Mouse (Mus musculus) limb, embryonic 10.5 days (tissue): ENCODE data around the gene Ppie. TPM values are rescaled to one million over a fixed set of nuclear protein-coding genes. Genes with fewer than 3 reads are reported as not detected.
"Not testable (repeated sequence)": the region's sequence is repeated elsewhere in the genome, so short reads cannot be mapped to it uniquely, and the experiment has no call there.

Experiments used
- DNase-seq: peaks from one replicate; pipeline ENCODE4 v3.0.0-alpha.2; 2017; ENCODE audit warnings: low spot score
- H3K27ac ChIP-seq: fragments of 300-500 bp; sonication (generic); 2 replicates; pipeline ENCODE4 v1.5.1; 2016; ENCODE audit warnings: mild to moderate bottlenecking
- H3K27me3 ChIP-seq: fragments of 300-500 bp; sonication (generic); 2 replicates; pipeline ENCODE4 v1.6.1; 2016; ENCODE audit warnings: low read depth, mild to moderate bottlenecking; ENCODE audit not compliant: poor library complexity, severe bottlenecking
- H3K36me3 ChIP-seq: fragments of 300-500 bp; sonication (generic); 2 replicates; pipeline ENCODE4 v1.6.1; 2016; ENCODE audit warnings: mild to moderate bottlenecking, moderate library complexity
- H3K4me1 ChIP-seq: fragments of 300-500 bp; sonication (generic); 2 replicates; pipeline ENCODE4 v1.6.1; 2016
- H3K4me3 ChIP-seq: fragments of 300-500 bp; sonication (generic); 2 replicates; pipeline ENCODE4 v1.5.1; 2016; ENCODE audit warnings: mild to moderate bottlenecking, moderate library complexity
- H3K9me3 ChIP-seq: fragments of 300-500 bp; sonication (generic); replicated peaks from 2 replicates; pipeline ENCODE4 v1.6.1; 2016; ENCODE audit warnings: mild to moderate bottlenecking
- WGBS: fragments of 180-500 bp; shearing (Covaris S2); methylation state at CpG from one replicate; pipeline ENCODE4 v1.1.7; 2016; 5-methylcytosine and 5-hydroxymethylcytosine counted together
- polyA plus RNA-seq: library from polyadenylated mRNA; unstranded; fragments of >200 nt; fragmentation: Nextera tagmentation; extraction: Ambion mirVana; gene quantifications from 2 replicates; pipeline ENCODE4 v1.2.1, GENCODE M21; 2016

Ppie gene
- polyA plus RNA-seq = 133 and 144 TPM in 2 replicates

- peaks cover 28% of the 10 kb centered on the region for H3K36me3 ChIP-seq
- H3K27me3 ChIP-seq = no peaks in the 10 kb centered on the region
- H3K9me3 ChIP-seq = no peaks in the 10 kb centered on the region
- 1% methylated on average over 34 of the region's 34 CpGs for WGBS
- H3K27ac ChIP-seq = peak within 1 kb of the TSS; percentile 88
- peak within 1 kb of the TSS; percentile 74 for H3K4me3 ChIP-seq
- peak; percentile 94 for DNase-seq
- H3K4me1 ChIP-seq = peaks cover 11% of the 10 kb centered on the region
These were observed at the start of gene Ppie for GRCm38 (mm10) chr4:123139513-123140154. Gene Ppie, minus strand, starts transcription at chr4:123139951.

GRCm38 (mm10) chr4:123184816-123185215, 45.1 kb upstream of the Ppie start:
- 48% methylated on average over 3 of the region's 3 CpGs for WGBS
- Histone ChIP-seq H3K36me3 (no peaks in the 10 kb centered on the region), H3K27ac (no peak overlapping the region), H3K4me3 (no peak overlapping the region), H3K27me3 (peaks cover 88% of the 10 kb centered on the region), H3K9me3 (no peaks in the 10 kb centered on the region), H3K4me1 (peaks cover 20% of the 10 kb centered on the region)
- DNase-seq = no peak

GRCm38 (mm10) chr4:123183239-123184056, 43.7 kb upstream of the Ppie start:
- 0 out of 2 replicates have a peak overlapping the region, but pooled peaks have one; percentile 20 for H3K27ac ChIP-seq
- peak overlapping the region; percentile 54 for H3K4me3 ChIP-seq
- DNase-seq = peak; percentile 88
- 9% methylated on average over 44 of the region's 44 CpGs for WGBS
- H3K36me3 ChIP-seq = no peaks in the 10 kb centered on the region
- no peaks in the 10 kb centered on the region for H3K9me3 ChIP-seq
- H3K27me3 ChIP-seq = peaks cover 90% of the 10 kb centered on the region
- H3K4me1 ChIP-seq = peaks cover 20% of the 10 kb centered on the region

GRCm38 (mm10) chr4:123182328-123183238, 42.8 kb upstream of the Ppie start, which contains the start of gene Hpcal4:
Gene Hpcal4, plus strand, starts transcription at chr4:123183227.
- under 1% methylated on average over 44 of the region's 44 CpGs for WGBS
- no peaks in the 10 kb centered on the region for H3K36me3 ChIP-seq
- peaks cover 20% of the 10 kb centered on the region for H3K4me1 ChIP-seq
- peaks cover 82% of the 10 kb centered on the region for H3K27me3 ChIP-seq
- peak within 1 kb of the TSS; percentile 54 for H3K4me3 ChIP-seq
- peak; percentile 71 for DNase-seq
- no peaks in the 10 kb centered on the region for H3K9me3 ChIP-seq
- H3K27ac ChIP-seq = 0 out of 2 replicates have a peak within 1 kb of the TSS, but pooled peaks have one; percentile 20

GRCm38 (mm10) chr4:123171811-123172210, 32.1 kb upstream of the Ppie start:
- no peak for DNase-seq
- no peak overlapping the region for H3K27ac ChIP-seq
- no peaks in the 10 kb centered on the region for H3K9me3 ChIP-seq
- peaks cover 30% of the 10 kb centered on the region; the same call in 1 of the 2 replicates for H3K27me3 ChIP-seq
- no peaks in the 10 kb centered on the region for H3K4me1 ChIP-seq
- no peak overlapping the region for H3K4me3 ChIP-seq
- H3K36me3 ChIP-seq = no peaks in the 10 kb centered on the region

- no peaks in the 10 kb centered on the region for H3K36me3 ChIP-seq
- H3K4me1 ChIP-seq = peaks cover 11% of the 10 kb centered on the region
- no peak overlapping the region for H3K4me3 ChIP-seq
- WGBS = 85% methylated on average over 15 of the region's 15 CpGs
- DNase-seq = no peak
- H3K27me3 ChIP-seq = peaks cover 6% of the 10 kb centered on the region; the same call in 1 of the 2 replicates
- H3K9me3 ChIP-seq = no peaks in the 10 kb centered on the region
- H3K27ac ChIP-seq = no peak overlapping the region
These were observed 24.4 kb upstream of the Ppie start for GRCm38 (mm10) chr4:123164157-123164556.

- DNase-seq = no peak
- Histone ChIP-seq H3K27ac (no peak overlapping the region), H3K9me3 (no peaks in the 10 kb centered on the region), H3K36me3 (no peaks in the 10 kb centered on the region), H3K4me3 (no peak overlapping the region), H3K27me3 (peaks cover 6% of the 10 kb centered on the region; the same call in 1 of the 2 replicates), H3K4me1 (peaks cover 11% of the 10 kb centered on the region)
- WGBS = 27% methylated on average over 15 of the region's 15 CpGs
These were observed 22.7 kb upstream of the Ppie start for GRCm38 (mm10) chr4:123162305-123162917.

GRCm38 (mm10) chr4:123161251-123161650, 21.5 kb upstream of the Ppie start:
- WGBS = 73% methylated on average over 3 of the region's 3 CpGs

GRCm38 (mm10) chr4:123160571-123160970, 20.8 kb upstream of the Ppie start:
- Histone ChIP-seq H3K27ac (no peak overlapping the region), H3K9me3 (no peaks in the 10 kb centered on the region), H3K4me1 (peaks cover 11% of the 10 kb centered on the region), H3K36me3 (no peaks in the 10 kb centered on the region), H3K27me3 (peaks cover 6% of the 10 kb centered on the region; the same call in 1 of the 2 replicates), H3K4me3 (no peak overlapping the region)
- 82% methylated on average over 6 of the region's 6 CpGs for whole genome bisulfite sequencing
- DNase-seq = peak; percentile 24

More at GRCm38 (mm10) chr4:123161251-123161650, 21.5 kb upstream of the Ppie start:
- not testable (repeated sequence) for DNase-seq, H3K27ac ChIP-seq, H3K36me3 ChIP-seq, H3K9me3 ChIP-seq, H3K4me3 ChIP-seq, H3K27me3 ChIP-seq
- H3K4me1 ChIP-seq = peaks cover 11% of the 10 kb centered on the region

GRCm38 (mm10) chr4:123155840-123156239, 16.1 kb upstream of the Ppie start:
- Histone ChIP-seq H3K9me3 (no peaks in the 10 kb centered on the region), H3K27ac (no peak overlapping the region), H3K4me3 (no peak overlapping the region), H3K36me3 (no peaks in the 10 kb centered on the region), H3K27me3 (0 out of 2 replicates have a peak, but pooled peaks cover 6% of the 10 kb centered on the region), H3K4me1 (no peaks in the 10 kb centered on the region)
- DNase-seq = no peak

GRCm38 (mm10) chr4:123155427-123155826, 15.7 kb upstream of the Ppie start:
- Histone ChIP-seq H3K4me1 (no peaks in the 10 kb centered on the region), H3K27ac (no peak overlapping the region), H3K9me3 (no peaks in the 10 kb centered on the region), H3K27me3 (0 out of 2 replicates have a peak, but pooled peaks cover 6% of the 10 kb centered on the region), H3K4me3 (no peak overlapping the region), H3K36me3 (no peaks in the 10 kb centered on the region)
- no peak for DNase-seq
- WGBS = 65% methylated on average over 2 of the region's 2 CpGs

- Histone ChIP-seq H3K4me1 (no peaks in the 10 kb centered on the region), H3K27me3 (0 out of 2 replicates have a peak, but pooled peaks cover 6% of the 10 kb centered on the region), H3K27ac (no peak overlapping the region), H3K9me3 (no peaks in the 10 kb centered on the region), H3K4me3 (no peak overlapping the region), H3K36me3 (no peaks in the 10 kb centered on the region)
- no peak for DNase-seq
- WGBS = 29% methylated on average over 4 of the region's 4 CpGs
These were observed 15.3 kb upstream of the Ppie start for GRCm38 (mm10) chr4:123155004-123155403.
